Mouse (Mus musculus) stomach, embryonic 16.5 days (tissue): ENCODE results near the gene Foxj3. TPM values are rescaled to one million over a fixed set of nuclear protein-coding genes. Genes with fewer than 3 reads are reported as not detected.

Experiments
- ATAC-seq: fragments of 200-750 bp; cut with Nextera tagmentation; 2 replicates; pipeline ENCODE4 v1.8.0; 2017; ENCODE audit warnings: moderate number of reproducible peaks, moderate TSS enrichment; ENCODE audit not compliant: insufficient read depth, low FRiP score
- H3K27ac ChIP-seq: fragments of 300-500 bp; sonication (generic); 2 replicates; pipeline ENCODE4 v1.5.1; 2014; ENCODE audit warnings: low read length
- H3K27me3 ChIP-seq: fragments of 300-500 bp; sonication (generic); 2 replicates; pipeline ENCODE4 v1.6.1; 2014; ENCODE audit warnings: low read length, control low read depth, mixed read lengths; ENCODE audit not compliant: control insufficient read depth, insufficient read depth
- H3K36me3 ChIP-seq: fragments of 300-500 bp; sonication (generic); 2 replicates; pipeline ENCODE4 v1.6.1; 2014; ENCODE audit warnings: low read length; ENCODE audit not compliant: control insufficient read depth, insufficient read depth
- H3K4me1 ChIP-seq: fragments of 300-500 bp; sonication (generic); 2 replicates; pipeline ENCODE4 v1.6.1; 2014; ENCODE audit warnings: low read length, control low read depth, mixed read lengths; ENCODE audit not compliant: control insufficient read depth, insufficient read depth
- H3K4me2 ChIP-seq: fragments of 300-500 bp; sonication (generic); 2 replicates; pipeline ENCODE4 v1.6.1; 2014; ENCODE audit warnings: low read depth, low read length, mixed read lengths
- H3K4me3 ChIP-seq: fragments of 300-500 bp; sonication (generic); replicated peaks from 2 replicates; pipeline ENCODE4 v1.5.1; 2014; ENCODE audit warnings: mild to moderate bottlenecking, low read length
- H3K9ac ChIP-seq: fragments of 300-500 bp; sonication (generic); 2 replicates; pipeline ENCODE4 v1.6.1; 2014; ENCODE audit warnings: low read length
- H3K9me3 ChIP-seq: fragments of 300-500 bp; sonication (generic); replicated peaks from 2 replicates; pipeline ENCODE4 v1.6.1; 2016; ENCODE audit warnings: low read length, control low read depth; ENCODE audit not compliant: control insufficient read depth
- WGBS: fragments of 180-500 bp; shearing (Covaris S2); extraction: QIAGEN DNeasy Blood & Tissue Kit; methylation state at CpG from one replicate; pipeline ENCODE4 v1.1.7; 2014; 5-methylcytosine and 5-hydroxymethylcytosine counted together
- polyA plus RNA-seq: library from polyadenylated mRNA; unstranded; fragments of >200 nt; fragmentation: Nextera tagmentation; extraction: Ambion mirVana; gene quantifications from 2 replicates; pipeline ENCODE4 v1.2.1, GENCODE M21; 2015

The Foxj3 gene
- polyA plus RNA-seq, 1 experiment from 2014 or later: 18.9 TPM

- WGBS: 83% methylated on average over 6 of the region's 6 CpGs
- no peak overlapping the region for H3K4me2 ChIP-seq
- H3K4me1 ChIP-seq: no peaks in the 10 kb centered on the region
- ATAC-seq: no peak
- H3K27ac ChIP-seq: no peak overlapping the region
- no peaks in the 10 kb centered on the region for H3K9me3 ChIP-seq
- no peaks in the 10 kb centered on the region for H3K36me3 ChIP-seq
- no peak overlapping the region for H3K4me3 ChIP-seq
- H3K27me3 ChIP-seq: no peaks in the 10 kb centered on the region
- no peak overlapping the region for H3K9ac ChIP-seq
Measured at GRCm38 (mm10) chr4:119670736-119671135, 133.9 kb downstream of the Foxj3 start.

- ATAC-seq: no peak
- Histone ChIP-seq H3K4me2 (no peak overlapping the region), H3K9me3 (no peaks in the 10 kb centered on the region), H3K36me3 (no peaks in the 10 kb centered on the region), H3K4me1 (no peaks in the 10 kb centered on the region), H3K27ac (no peak overlapping the region), H3K9ac (no peak overlapping the region), H3K27me3 (no peaks in the 10 kb centered on the region), H3K4me3 (no peak overlapping the region)
- 89% methylated on average over 9 of the region's 9 CpGs for WGBS
Measured at GRCm38 (mm10) chr4:119671164-119671563, 134.4 kb downstream of the Foxj3 start.

GRCm38 (mm10) chr4:119672685-119673084, 135.9 kb downstream of the Foxj3 start:
- Histone ChIP-seq H3K4me1 (no peaks in the 10 kb centered on the region), H3K27me3 (no peaks in the 10 kb centered on the region), H3K27ac (no peak overlapping the region), H3K4me2 (no peak overlapping the region), H3K4me3 (no peak overlapping the region), H3K9ac (no peak overlapping the region), H3K9me3 (no peaks in the 10 kb centered on the region), H3K36me3 (no peaks in the 10 kb centered on the region)
- ATAC-seq: no peak
- WGBS: 36% methylated on average over 5 of the region's 5 CpGs

Other genes starting within 250 kb of the Foxj3 start
- 279 and 346 TPM in 2 replicates for gene Ybx1, start 242.4 kb upstream of the Foxj3 start, polyA plus RNA-seq
- gene Ppih, start 216.5 kb upstream of the Foxj3 start, polyA plus RNA-seq: 62.8 and 70.6 TPM in 2 replicates
- 4.7 and 6.7 TPM in 2 replicates for gene Ccdc30, start 121.5 kb upstream of the Foxj3 start, polyA plus RNA-seq
- 32.5 and 34.6 TPM in 2 replicates for gene Ppcs, start 114.6 kb upstream of the Foxj3 start, polyA plus RNA-seq
- gene Zmynd12, start 114.2 kb upstream of the Foxj3 start, polyA plus RNA-seq: 0.21 and 0.70 TPM in 2 replicates
- 0.67 and 0.77 TPM in 2 replicates for gene Rimkla, start 44.4 kb upstream of the Foxj3 start, polyA plus RNA-seq
- 2.8 and 3.2 TPM in 2 replicates for gene Frg2f1, start 2.5 kb downstream of the Foxj3 start, polyA plus RNA-seq
- 8.6 and 10.7 TPM in 2 replicates for gene Guca2a, start 100.7 kb downstream of the Foxj3 start, polyA plus RNA-seq
- 4.3 and 6.9 TPM in 2 replicates for gene Guca2b, start 122.0 kb downstream of the Foxj3 start, polyA plus RNA-seq
- gene Hivep3, start 196.8 kb downstream of the Foxj3 start, polyA plus RNA-seq: 8.8 and 9.1 TPM in 2 replicates